Mouse (Mus musculus) embryonic facial prominence, embryonic 15.5 days (tissue): Measurements from ENCODE around the gene Gpx1. TPM values are rescaled to one million over a fixed set of nuclear protein-coding genes. Genes with fewer than 3 reads are reported as not detected.
A peak's percentile ranks its signal among the peaks of the same experiment; 100 is the strongest.
"Not testable (repeated sequence)": the region's sequence is repeated elsewhere in the genome, so short reads cannot be mapped to it uniquely, and the experiment has no call there.

Experiments used
- ATAC-seq: fragments of 200-750 bp; cut with Nextera tagmentation; 2 replicates; pipeline ENCODE4 v1.8.0; 2017; ENCODE audit warnings: low read depth, moderate TSS enrichment; ENCODE audit not compliant: insufficient number of reproducible peaks, low FRiP score, low TSS enrichment
- H3K27ac ChIP-seq: fragments of 300-500 bp; sonication (generic); replicated peaks from 2 replicates; pipeline ENCODE4 v1.5.1; 2015; ENCODE audit warnings: mild to moderate bottlenecking, inconsistent platforms
- H3K27me3 ChIP-seq: fragments of 300-500 bp; sonication (generic); 2 replicates; pipeline ENCODE4 v1.6.1; 2015; ENCODE audit warnings: inconsistent platforms
- H3K36me3 ChIP-seq: fragments of 300-500 bp; sonication (generic); 2 replicates; pipeline ENCODE4 v1.6.1; 2015; ENCODE audit warnings: mild to moderate bottlenecking, inconsistent platforms
- H3K4me1 ChIP-seq: fragments of 300-500 bp; sonication (generic); 2 replicates; pipeline ENCODE4 v1.6.1; 2015; ENCODE audit warnings: inconsistent platforms
- H3K4me2 ChIP-seq: fragments of 300-500 bp; sonication (generic); replicated peaks from 2 replicates; pipeline ENCODE4 v1.6.1; 2015; ENCODE audit warnings: mild to moderate bottlenecking, inconsistent platforms
- H3K4me3 ChIP-seq: fragments of 300-500 bp; sonication (generic); replicated peaks from 2 replicates; pipeline ENCODE4 v1.5.1; 2015; ENCODE audit warnings: mild to moderate bottlenecking, inconsistent platforms
- H3K9ac ChIP-seq: fragments of 300-500 bp; sonication (generic); 2 replicates; pipeline ENCODE4 v1.6.1; 2015; ENCODE audit warnings: inconsistent platforms
- H3K9me3 ChIP-seq: fragments of 300-500 bp; sonication (generic); replicated peaks from 2 replicates; pipeline ENCODE4 v1.6.1; 2016; ENCODE audit warnings: inconsistent platforms
- WGBS: fragments of 180-500 bp; shearing (Covaris S2); methylation state at CpG from one replicate; pipeline ENCODE4 v1.1.7; 2015; 5-methylcytosine and 5-hydroxymethylcytosine counted together
- polyA plus RNA-seq: library from polyadenylated mRNA; unstranded; fragments of >200 nt; fragmentation: Nextera tagmentation; extraction: Ambion mirVana; gene quantifications from 2 replicates; pipeline ENCODE4 v1.2.1, GENCODE M21; 2015

The Gpx1 gene
- polyA plus RNA-seq, 1 experiment from 2014 or later: 715 TPM

DNA sequence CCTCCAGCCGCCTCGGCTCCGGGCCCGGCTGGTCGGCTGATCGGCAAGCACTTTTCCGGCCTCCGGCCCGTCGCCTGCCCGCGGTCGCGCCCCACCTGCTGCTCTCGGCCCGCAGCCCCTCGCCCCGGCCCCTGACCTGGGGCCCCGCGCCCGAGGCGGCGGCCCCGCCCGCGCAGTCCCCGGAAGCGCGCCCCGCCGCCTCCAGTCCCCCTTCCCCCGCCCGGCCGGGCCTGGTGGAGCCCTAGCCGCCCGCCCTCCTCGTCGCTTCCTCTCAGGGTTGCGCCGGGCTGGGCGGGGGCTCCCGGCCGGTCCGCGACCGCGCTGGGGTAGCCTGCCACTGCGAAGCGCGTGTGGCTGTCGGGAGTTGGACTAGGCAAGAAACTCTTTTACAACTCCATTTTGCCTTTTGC, 32.1 kb upstream of the Gpx1 start:
- ATAC-seq: peak; percentile 84
- no peaks in the 10 kb centered on the region for H3K9me3 ChIP-seq
- H3K27ac ChIP-seq: peak overlapping the region; percentile 100
- peak overlapping the region; percentile 96 for H3K4me3 ChIP-seq
- peak overlapping the region; percentile 97 for H3K9ac ChIP-seq
- peaks cover 18% of the 10 kb centered on the region for H3K36me3 ChIP-seq
- no peaks in the 10 kb centered on the region for H3K27me3 ChIP-seq
- peak overlapping the region; percentile 72 for H3K4me2 ChIP-seq
- peaks cover 35% of the 10 kb centered on the region for H3K4me1 ChIP-seq
- WGBS: under 1% methylated on average over 50 of the region's 51 CpGs

DNA sequence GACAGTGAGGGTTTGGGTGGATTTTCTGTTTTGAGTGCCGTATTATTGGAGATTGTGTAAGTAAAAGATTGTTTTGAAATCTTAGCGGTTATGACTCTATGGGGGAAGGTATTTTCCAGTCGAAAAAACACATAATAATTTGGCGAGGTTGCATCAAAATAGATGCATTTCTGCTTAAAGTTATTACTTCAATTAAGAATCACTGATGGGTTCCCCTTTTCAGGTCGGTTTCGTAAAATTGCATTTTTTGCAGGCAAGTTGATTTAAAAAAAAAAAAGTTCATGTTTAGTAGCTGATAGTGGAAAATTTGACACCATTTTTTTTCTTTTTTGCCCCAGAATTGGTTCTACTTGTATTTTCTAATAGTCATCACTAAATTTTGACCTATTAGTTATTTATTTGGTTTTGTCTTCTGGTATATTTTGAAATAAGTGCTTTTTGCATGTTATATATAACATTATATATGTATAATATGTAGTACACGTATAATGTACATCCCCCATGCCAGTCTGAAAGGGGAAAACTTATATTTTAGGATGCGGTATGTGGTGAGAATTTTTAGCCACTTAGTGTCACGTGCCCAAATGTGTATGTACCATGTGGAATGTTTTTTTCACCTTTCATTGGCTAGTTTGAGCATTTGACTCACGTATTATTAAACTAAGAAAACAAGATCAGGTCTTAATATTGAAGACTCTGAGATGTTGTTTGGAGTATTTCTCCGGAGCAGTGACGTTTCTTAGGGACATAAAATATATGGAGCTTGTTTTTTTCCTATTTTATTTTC, 31.5 kb upstream of the Gpx1 start:
- peak overlapping the region; percentile 97 for H3K9ac ChIP-seq

DNA sequence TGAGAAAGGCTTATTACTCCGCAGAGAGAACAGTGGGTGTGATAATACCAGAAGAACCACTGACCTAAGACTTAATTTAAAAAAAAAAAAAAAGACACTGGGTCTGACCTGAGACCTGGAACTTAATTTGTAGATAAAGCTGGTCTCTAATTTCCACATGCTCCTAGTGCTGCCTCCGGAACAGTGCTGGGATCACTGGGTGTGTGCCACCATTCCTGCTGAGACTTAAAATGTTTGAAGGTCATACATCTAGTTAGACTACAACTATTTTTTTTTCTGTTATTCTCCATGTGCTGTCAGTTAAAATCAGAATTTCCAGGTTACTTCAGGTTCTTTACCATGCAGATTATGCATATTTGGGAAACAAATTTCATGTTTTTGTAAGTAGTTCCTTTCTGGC, 30.6 kb upstream of the Gpx1 start:
- Histone ChIP-seq H3K4me3 (peak overlapping the region; percentile 96), H3K4me1 (peaks cover 40% of the 10 kb centered on the region), H3K27ac (no peak overlapping the region), H3K4me2 (peak overlapping the region; percentile 72), H3K9me3 (no peaks in the 10 kb centered on the region), H3K9ac (peak overlapping the region; percentile 6; the same call in 1 of the 2 replicates), H3K36me3 (peaks cover 7% of the 10 kb centered on the region), H3K27me3 (no peaks in the 10 kb centered on the region)
- WGBS: 46% methylated on average over 2 of the region's 2 CpGs
- ATAC-seq: no peak

More for the DNA sequence above, 31.5 kb upstream of the Gpx1 start:
- peak overlapping the region; percentile 96 for H3K4me3 ChIP-seq
- no peaks in the 10 kb centered on the region for H3K27me3 ChIP-seq
- H3K36me3 ChIP-seq: peaks cover 16% of the 10 kb centered on the region
- H3K4me1 ChIP-seq: peaks cover 40% of the 10 kb centered on the region
- ATAC-seq: no peak
- no peaks in the 10 kb centered on the region for H3K9me3 ChIP-seq
- H3K4me2 ChIP-seq: peak overlapping the region; percentile 72
- 11% methylated on average over 12 of the region's 12 CpGs for WGBS
- peak overlapping the region; percentile 100 for H3K27ac ChIP-seq

DNA sequence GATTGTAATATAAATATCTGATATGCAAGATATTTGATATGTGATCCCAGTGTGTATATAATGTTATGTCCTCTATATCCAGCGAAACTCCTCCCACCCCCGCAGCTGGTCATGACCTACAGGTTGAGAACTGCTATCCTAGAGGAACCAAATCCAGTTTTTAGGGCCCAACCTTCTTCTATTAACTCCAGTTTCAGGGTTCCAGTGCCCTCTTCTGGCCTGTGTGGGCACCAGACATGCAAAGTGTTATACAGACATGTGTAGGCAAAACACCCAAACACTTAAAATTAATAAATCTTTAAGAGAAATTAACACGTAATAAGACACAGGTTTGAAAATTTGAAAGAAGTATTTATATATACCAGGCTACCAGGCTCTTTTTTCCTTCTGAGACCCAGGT, 21.1 kb upstream of the Gpx1 start:
- no peaks in the 10 kb centered on the region for H3K9me3 ChIP-seq
- no peak overlapping the region for H3K27ac ChIP-seq
- peaks cover 15% of the 10 kb centered on the region for H3K36me3 ChIP-seq
- H3K4me2 ChIP-seq: no peak overlapping the region
- ATAC-seq: no peak
- H3K27me3 ChIP-seq: no peaks in the 10 kb centered on the region
- H3K4me1 ChIP-seq: no peaks in the 10 kb centered on the region
- no peak overlapping the region for H3K4me3 ChIP-seq
- H3K9ac ChIP-seq: no peak overlapping the region
- WGBS: 94% methylated on average over 3 of the region's 3 CpGs

DNA sequence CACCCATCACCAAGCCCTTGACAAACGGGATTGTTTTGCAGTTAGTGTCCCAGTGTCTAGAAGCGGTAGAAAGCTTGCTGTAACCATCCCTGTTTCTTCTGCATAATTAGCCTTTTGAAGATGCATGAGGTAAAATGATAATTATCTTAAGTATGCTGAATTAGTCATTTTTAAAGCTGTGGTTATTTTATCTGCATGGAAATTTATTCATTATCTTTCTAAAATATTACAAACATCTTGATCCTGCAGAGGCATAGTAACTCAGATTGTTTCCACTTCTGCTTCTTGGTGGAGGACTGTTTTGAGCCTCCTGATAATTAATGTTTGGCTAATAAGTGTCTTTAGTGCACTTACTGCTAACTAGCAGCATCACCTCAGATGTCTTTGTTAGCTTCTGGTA, 20.2 kb upstream of the Gpx1 start:
- WGBS: 68% methylated on average over 2 of the region's 2 CpGs

DNA sequence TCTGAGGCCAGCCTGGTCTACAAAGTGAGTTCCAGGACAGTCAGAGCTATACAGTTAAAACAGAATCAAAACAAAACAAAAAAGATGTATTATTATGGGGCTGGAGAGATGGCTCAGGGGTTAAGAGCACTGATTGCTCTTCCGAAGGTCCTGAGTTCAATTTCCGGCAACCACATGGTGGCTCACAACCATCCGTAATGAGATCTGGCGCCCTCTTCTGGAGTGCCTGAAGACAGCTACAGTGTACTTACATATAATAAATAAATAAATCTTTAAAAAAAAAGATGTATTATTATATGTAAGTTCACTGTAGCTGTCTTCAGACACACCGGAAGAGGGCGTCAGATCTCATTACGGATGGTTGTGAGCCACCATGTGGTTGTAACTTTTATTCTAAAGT, 16.6 kb upstream of the Gpx1 start:
- H3K36me3 ChIP-seq, H3K4me1 ChIP-seq, H3K9me3 ChIP-seq, H3K27ac ChIP-seq, H3K27me3 ChIP-seq, H3K9ac ChIP-seq, H3K4me3 ChIP-seq, ATAC-seq, H3K4me2 ChIP-seq: not testable (repeated sequence)
- WGBS: 81% methylated on average over 7 of the region's 7 CpGs

More for the DNA sequence above, 20.2 kb upstream of the Gpx1 start:
- H3K9me3 ChIP-seq: no peaks in the 10 kb centered on the region
- H3K36me3 ChIP-seq: peaks cover 15% of the 10 kb centered on the region
- H3K27me3 ChIP-seq: no peaks in the 10 kb centered on the region
- H3K27ac ChIP-seq: no peak overlapping the region
- H3K4me2 ChIP-seq: no peak overlapping the region
- no peak overlapping the region for H3K4me3 ChIP-seq
- ATAC-seq: no peak
- no peaks in the 10 kb centered on the region for H3K4me1 ChIP-seq
- H3K9ac ChIP-seq: no peak overlapping the region

DNA sequence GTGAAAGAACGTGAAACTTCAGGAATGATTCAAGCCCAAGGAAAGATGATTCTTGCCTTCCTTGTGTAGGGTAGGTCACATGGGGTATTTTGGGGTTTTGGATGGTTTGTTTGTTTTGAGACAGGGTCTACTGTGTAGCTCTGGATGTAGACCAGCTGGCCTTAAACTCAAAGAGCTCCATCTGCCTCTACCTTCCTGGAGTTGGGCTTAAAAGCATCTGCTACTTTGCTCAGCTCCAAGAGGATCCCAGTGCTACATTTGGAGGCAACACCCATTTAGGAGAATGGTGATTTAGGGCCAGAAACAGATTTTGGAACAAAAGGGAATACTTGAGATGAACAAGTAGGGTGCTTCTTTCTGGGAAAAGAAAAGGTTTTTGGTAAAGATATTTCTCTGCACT, 13.9 kb upstream of the Gpx1 start:
- no peak overlapping the region for H3K9ac ChIP-seq
- no peaks in the 10 kb centered on the region for H3K9me3 ChIP-seq
- 92% methylated on average over 1 of the region's 1 CpGs for WGBS
- no peak for ATAC-seq
- H3K4me3 ChIP-seq: no peak overlapping the region
- no peaks in the 10 kb centered on the region for H3K4me1 ChIP-seq
- peaks cover 29% of the 10 kb centered on the region for H3K36me3 ChIP-seq
- H3K4me2 ChIP-seq: no peak overlapping the region
- H3K27me3 ChIP-seq: no peaks in the 10 kb centered on the region
- H3K27ac ChIP-seq: no peak overlapping the region

DNA sequence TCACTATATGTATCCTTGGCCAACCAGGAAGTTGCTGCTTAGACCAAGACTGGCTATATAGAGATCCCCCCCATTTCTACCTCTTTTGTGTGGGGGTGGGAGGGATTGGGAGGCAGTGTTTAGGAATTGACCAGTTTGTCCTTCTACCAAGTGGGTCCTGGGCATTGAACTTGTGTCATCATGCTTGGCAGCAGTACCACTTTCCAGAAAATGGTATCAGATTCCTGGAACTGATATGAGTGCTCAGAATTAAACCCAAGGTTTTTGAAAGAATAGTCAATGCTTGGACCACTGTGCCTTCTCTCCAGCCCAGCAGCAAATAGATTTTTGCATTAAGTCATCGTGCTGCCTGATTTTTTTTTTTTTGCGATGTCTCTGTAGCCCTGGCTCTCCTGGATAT, 12.9 kb upstream of the Gpx1 start:
- no peak for ATAC-seq
- no peak overlapping the region for H3K4me2 ChIP-seq
- no peaks in the 10 kb centered on the region for H3K4me1 ChIP-seq
- WGBS: 93% methylated on average over 2 of the region's 2 CpGs
- H3K27ac ChIP-seq: no peak overlapping the region
- H3K27me3 ChIP-seq: no peaks in the 10 kb centered on the region
- H3K9ac ChIP-seq: no peak overlapping the region
- no peaks in the 10 kb centered on the region for H3K9me3 ChIP-seq
- H3K4me3 ChIP-seq: no peak overlapping the region
- peaks cover 34% of the 10 kb centered on the region for H3K36me3 ChIP-seq

DNA sequence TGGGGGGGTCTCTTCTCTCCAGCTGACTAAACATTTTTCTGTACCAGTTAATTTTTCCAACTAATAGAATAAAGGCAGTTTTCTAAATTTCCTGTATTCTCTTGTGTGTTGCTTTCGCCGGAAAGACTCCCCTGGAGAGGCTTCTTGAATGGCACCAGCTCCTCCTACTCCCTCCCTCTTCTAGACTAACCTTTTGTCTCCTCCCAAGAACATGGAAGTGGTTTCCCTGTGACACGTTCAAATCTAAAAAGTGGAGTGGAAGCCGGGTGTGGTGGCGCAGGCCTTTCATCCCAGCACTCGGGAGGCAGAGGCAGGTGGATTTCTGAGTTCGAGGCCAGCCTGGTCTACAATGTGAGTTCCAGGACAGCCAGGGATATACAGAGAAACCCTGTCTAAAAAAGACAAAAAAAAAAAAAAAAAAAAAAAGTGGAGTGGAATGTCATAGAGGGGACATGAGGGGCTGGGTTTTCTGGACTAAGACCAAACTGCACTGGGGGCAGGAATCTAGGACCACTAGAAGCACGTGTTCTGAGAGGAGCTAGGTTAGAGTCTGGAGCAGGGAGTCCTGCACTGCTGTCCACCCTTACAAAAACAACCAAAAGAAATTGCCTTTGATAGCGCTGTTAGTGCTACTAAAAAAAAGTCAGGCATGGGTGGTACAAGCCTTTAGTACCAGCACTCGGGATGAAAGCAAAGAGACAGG, 704 bp upstream of the Gpx1 start:
- Histone ChIP-seq H3K27me3 (no peaks in the 10 kb centered on the region), H3K4me2 (peak overlapping the region; percentile 77), H3K27ac (peak overlapping the region; percentile 98), H3K9ac (no peak overlapping the region), H3K9me3 (no peaks in the 10 kb centered on the region), H3K4me1 (peaks cover 36% of the 10 kb centered on the region), H3K36me3 (peaks cover 36% of the 10 kb centered on the region), H3K4me3 (peak overlapping the region; percentile 71; the same call in 1 of the 2 replicates)
- no peak for ATAC-seq
- 61% methylated on average over 10 of the region's 10 CpGs for WGBS

DNA sequence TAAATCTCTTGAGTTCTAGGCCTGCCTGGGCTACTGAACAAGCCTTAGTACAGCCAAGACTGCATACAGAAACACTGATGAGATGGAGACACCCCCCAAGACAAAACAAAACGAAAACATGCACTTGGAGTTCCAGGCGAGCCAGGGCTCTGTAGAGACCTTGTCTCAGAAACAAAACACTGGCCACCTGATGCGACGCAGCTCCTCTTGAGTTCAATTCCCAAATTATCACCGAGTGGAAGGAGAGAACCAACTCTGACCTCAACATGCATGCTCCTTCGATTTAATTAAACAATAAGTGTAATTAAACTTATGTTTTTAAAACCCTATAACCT, 185 bp upstream of the Gpx1 start:
- H3K27me3 ChIP-seq: no peaks in the 10 kb centered on the region
- peak overlapping the region; percentile 77 for H3K4me2 ChIP-seq
- WGBS: 17% methylated on average over 6 of the region's 6 CpGs
- H3K4me3 ChIP-seq: peak overlapping the region; percentile 71
- H3K27ac ChIP-seq: peak overlapping the region; percentile 98
- 0 out of 2 replicates have a peak overlapping the region, but pooled peaks have one; percentile 80 for H3K9ac ChIP-seq
- H3K36me3 ChIP-seq: peaks cover 31% of the 10 kb centered on the region
- H3K9me3 ChIP-seq: no peaks in the 10 kb centered on the region
- ATAC-seq: no peak
- peaks cover 36% of the 10 kb centered on the region for H3K4me1 ChIP-seq

DNA sequence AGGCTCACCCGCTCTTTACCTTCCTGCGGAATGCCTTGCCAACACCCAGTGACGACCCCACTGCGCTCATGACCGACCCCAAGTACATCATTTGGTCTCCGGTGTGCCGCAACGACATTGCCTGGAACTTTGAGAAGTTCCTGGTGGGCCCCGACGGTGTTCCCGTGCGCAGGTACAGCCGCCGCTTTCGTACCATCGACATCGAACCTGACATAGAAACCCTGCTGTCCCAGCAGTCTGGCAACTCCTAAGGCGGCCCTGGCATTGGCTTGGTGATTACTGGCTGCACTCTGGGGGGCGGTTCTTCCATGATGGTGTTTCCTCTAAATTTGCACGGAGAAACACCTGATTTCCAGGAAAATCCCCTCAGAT, 1.2 kb downstream of the Gpx1 start:
- WGBS: 9% methylated on average over 20 of the region's 20 CpGs

More for the DNA sequence above, 1.2 kb downstream of the Gpx1 start:
- Histone ChIP-seq H3K9ac (peak overlapping the region; percentile 80), H3K9me3 (no peaks in the 10 kb centered on the region), H3K27me3 (no peaks in the 10 kb centered on the region), H3K4me1 (peaks cover 36% of the 10 kb centered on the region), H3K4me2 (peak overlapping the region; percentile 77), H3K4me3 (peak overlapping the region; percentile 71), H3K27ac (peak overlapping the region; percentile 98), H3K36me3 (peaks cover 17% of the 10 kb centered on the region)
- ATAC-seq: no peak
